Mouse (Mus musculus): Measurements from ENCODE around the gene Proca1.
"Not testable (repeated sequence)": the region's sequence is repeated elsewhere in the genome, so short reads cannot be mapped to it uniquely, and the experiment has no call there.

The Proca1 gene

DNA sequence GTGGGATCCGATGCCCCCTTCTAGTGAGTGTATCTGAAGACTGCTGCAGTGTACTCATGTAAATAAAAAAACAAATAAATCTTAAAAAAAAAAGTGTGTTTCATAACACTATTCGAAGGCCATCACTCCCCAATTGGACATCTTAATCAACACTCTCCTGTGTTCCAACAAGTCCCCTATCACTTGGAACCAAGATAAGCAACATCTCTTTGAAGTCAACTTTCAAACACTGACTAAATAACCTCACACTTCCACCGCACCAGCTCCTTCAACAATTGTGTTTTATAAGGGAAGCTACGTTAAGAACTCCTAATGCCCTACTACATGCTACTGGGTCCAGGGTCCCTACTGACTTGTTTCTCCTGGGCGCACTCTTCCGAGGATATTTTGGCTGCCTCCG, 10.7 kb upstream of the Proca1 start:
- DNase-seq (ENCODE audit: low read depth, low spot score) = no peak

DNA sequence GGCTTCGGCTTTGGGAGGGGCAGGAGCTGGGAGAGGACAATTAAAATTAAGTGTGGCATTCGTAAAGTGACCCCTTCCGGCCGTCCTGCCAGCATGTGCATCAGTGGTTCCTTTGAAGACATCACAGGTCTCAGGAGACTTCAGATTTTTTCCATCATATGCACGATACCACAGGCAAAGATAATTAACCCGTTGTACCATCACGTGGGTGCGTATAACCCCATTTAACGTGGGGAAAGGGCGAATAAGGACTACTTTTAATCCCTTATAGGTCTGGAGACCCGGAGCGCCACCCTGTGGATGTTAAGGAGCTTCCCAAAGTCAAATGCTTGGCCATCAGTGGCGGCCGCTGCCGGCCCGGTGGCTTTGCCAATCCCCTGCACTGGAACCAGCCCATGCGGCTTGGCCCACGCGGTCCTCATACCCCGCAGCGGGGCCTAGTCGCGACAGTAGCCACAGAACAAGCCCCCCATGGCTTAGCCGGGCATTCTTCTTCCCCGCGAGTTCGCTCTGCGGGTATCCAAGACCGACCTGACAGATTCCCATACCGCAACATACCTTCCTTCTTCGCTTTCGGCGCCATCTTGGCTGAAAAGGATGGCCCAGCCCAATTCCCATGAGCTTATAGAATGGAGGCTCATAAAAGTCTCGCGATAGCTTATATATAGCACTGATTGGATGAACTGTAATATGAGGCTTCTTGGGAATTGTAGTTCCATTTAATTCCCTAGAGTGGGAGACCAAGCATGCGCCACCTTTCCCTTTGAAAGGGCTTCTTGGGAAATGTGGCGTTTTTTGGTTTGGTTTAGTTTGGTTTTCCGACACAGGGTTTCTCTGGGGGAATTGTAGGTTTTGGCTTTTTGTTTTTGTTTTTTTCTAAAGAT, 10.0 kb upstream of the Proca1 start, which contains the start of gene Rpl23a:
Rpl23a (minus strand) TSS at position 624 of the 884 bp plus-strand sequence.
- DNase-seq (ENCODE audit: low read depth, low spot score) = no peak

DNA sequence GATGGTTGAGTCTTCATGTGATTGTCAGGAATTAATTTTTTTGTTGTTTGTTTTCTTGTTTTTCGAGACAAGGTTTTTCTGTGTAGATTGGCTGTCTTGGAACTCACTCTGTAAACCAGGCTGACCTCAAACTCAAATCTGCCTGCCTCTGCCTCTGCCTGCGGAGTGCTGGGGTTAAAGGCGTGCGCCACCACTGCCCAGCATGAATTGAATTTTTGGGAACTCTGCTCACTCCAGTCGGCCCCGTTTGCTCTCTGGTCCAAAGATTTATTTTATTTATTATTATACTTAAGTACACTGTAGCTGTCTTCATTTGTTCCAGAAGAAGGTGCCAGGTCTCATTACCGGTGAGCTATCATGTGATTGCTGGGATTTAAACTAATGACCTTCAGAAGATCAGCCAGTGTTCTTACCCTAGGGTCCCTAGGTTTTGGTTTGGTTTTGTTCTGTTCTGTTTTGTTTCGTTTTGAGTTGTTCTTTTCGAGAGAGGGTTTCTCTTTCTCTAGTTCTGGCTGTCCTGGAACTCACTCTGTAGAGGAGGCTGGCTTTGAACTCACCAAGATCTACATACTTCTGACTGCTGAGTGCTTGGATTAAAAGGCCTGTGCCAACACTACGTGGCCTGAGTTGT, 9.2 kb upstream of the Proca1 start:
- DNase-seq (ENCODE audit: low read depth, low spot score) = no peak

GRCm38 (mm10) chr11:78184702-78185101, 8.5 kb upstream of the Proca1 start:
- not testable (repeated sequence) for DNase-seq (ENCODE audit: low read depth, low spot score)

- DNase-seq (ENCODE audit: low read depth, low spot score) = no peak
Observed at GRCm38 (mm10) chr11:78188331-78189233, 4.6 kb upstream of the Proca1 start, which contains the start of gene Rab34. TSS of gene Rab34 (plus strand) at chr11:78188430.

GRCm38 (mm10) chr11:78189234-78190040, 3.8 kb upstream of the Proca1 start:
- DNase-seq (ENCODE audit: low read depth, low spot score) = no peak

GRCm38 (mm10) chr11:78190041-78190440, 3.2 kb upstream of the Proca1 start:
- no peak for DNase-seq (ENCODE audit: low read depth, low spot score)

- DNase-seq (ENCODE audit: low read depth, low spot score) = no peak
Observed at GRCm38 (mm10) chr11:78194411-78195100, 1.4 kb downstream of the Proca1 start.

- DNase-seq (ENCODE audit: low read depth, low spot score) = no peak
Observed at GRCm38 (mm10) chr11:78195101-78195863, 2.1 kb downstream of the Proca1 start.

DNA sequence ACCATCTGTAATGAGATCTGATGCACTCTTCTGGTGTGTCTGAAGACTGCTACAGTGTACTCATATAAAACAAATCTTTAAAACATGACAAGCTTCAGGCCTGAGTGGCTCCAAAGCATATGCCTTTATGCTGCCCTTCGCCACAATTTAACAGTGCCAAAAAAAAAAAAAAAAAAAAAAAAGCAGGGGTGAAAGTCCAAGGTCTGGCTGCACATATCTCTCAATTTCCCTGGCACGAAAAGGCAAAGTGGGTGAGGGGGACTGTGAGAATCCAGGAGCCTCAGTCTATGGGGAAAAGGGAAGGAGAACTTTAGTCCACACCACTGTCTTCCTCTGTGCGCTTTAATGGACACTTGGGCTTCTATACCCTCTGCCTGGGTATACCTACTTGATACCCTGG, 9.2 kb downstream of the Proca1 start:
- no peak for DNase-seq (ENCODE audit: low read depth, low spot score)

- DNase-seq (ENCODE audit: low read depth, low spot score) = no peak
Observed at GRCm38 (mm10) chr11:78204287-78204686, 11.1 kb downstream of the Proca1 start.

DNA sequence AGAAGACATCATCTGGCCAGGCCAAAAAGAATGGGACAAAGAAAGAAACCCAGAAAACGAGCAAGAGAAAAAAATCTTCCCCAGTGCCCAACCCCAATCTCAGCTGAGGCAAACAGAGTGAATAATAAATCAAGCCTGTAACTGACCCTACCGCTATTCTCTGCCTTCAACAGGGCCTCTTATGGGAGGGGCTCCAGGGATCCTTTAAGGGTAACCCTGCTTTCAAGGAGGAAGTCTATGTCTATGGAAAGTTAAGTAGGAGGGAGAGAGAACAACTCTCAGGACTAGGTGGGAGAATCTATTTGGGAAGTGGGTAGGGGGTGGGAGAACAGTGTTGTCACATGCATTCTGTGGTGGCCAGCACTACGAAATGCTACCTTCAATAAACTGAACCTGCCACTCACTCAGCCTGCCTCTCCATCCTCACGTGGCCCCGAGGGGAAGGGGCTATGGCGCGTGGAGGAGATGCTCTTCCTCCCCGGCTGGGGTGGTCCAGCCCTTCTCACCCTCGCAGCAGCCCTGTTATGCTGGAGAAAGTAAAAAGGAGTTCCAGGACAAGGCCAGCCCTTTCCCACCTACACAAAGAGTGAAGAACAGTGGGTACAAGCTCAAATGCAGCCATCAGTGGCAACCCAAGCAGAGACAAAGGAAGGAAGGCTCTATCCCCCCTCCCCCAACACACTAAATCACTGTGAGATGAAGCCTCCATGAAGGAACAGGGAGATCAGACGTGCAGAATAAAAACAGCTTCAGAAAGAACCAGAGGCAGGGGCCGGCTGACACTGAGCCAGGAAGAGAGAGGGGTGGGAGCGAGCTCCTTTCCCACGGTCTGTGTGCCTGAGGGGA, 12.4 kb downstream of the Proca1 start:
- DNase-seq (ENCODE audit: low read depth, low spot score) = no peak

GRCm38 (mm10) chr11:78207190-78207589, 14.0 kb downstream of the Proca1 start:
- DNase-seq (ENCODE audit: low read depth, low spot score) = no peak

DNA sequence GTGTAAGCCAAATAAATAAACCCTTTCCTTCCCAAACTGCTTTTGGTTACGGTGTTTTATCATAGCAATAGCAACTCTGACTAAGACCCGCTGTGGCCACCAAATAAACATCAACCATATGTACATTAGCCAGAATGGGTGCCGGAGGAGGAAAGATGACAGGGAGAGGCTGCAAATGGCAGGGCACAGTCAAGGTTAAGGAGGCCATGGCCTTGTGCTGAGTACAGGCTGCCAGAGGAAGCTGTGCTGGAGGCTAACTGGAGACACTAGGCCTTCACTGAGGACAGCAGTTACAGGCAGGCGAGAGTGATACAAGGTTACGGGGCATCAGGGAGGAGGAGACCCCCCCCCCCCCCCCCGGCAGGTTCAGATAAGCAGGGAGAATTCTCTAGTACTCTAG, 16.7 kb downstream of the Proca1 start:
- DNase-seq (ENCODE audit: low read depth, low spot score) = no peak

- DNase-seq (ENCODE audit: low read depth, low spot score) = no peak
Observed at GRCm38 (mm10) chr11:78210615-78211014, 17.4 kb downstream of the Proca1 start.

GRCm38 (mm10) chr11:78211513-78211912, 18.3 kb downstream of the Proca1 start:
- DNase-seq (ENCODE audit: low read depth, low spot score) = no peak

GRCm38 (mm10) chr11:78213086-78213817, 20.1 kb downstream of the Proca1 start:
- no peak for DNase-seq (ENCODE audit: low read depth, low spot score)

GRCm38 (mm10) chr11:78215709-78216317, 22.6 kb downstream of the Proca1 start:
- no peak for DNase-seq (ENCODE audit: low read depth, low spot score)

Measured in WW6 (cell line).